Mouse (Mus musculus) spleen, adult 2 months (tissue): Measurements from ENCODE around the gene Fermt1.

Source experiments
- CTCF ChIP-seq: fragments of 200-500 bp; IDR thresholded peaks from 2 replicates; pipeline ENCODE4 v1.5.1; 2011; ENCODE audit warnings: mild to moderate bottlenecking, inconsistent platforms; ENCODE audit not compliant: insufficient read depth, insufficient read length, insufficient replicate concordance; ENCODE audit errors: extremely low read depth
- POLR2A ChIP-seq: fragments of 200-500 bp; IDR thresholded peaks from 2 replicates; pipeline ENCODE4 v1.6.1; 2011; ENCODE audit warnings: low read depth, low read length, inconsistent platforms

GRCm38 (mm10) chr2:132902056-132902455 lies 43.6 kb downstream of the Fermt1 start:
- TF ChIP-seq CTCF (no peak), POLR2A (no peak)
